Mouse (Mus musculus) lung, adult 2 months (tissue): ENCODE data around the gene Rab5b.

Experiments used
- CTCF ChIP-seq: fragments of 200-500 bp; IDR thresholded peaks from 2 replicates; pipeline ENCODE4 v1.5.1; 2011; ENCODE audit warnings: mild to moderate bottlenecking, low read length, control low read depth; ENCODE audit not compliant: insufficient read depth
- POLR2A ChIP-seq: fragments of 200-500 bp; IDR thresholded peaks from 2 replicates; pipeline ENCODE4 v1.6.1; 2011; ENCODE audit warnings: low read depth, mild to moderate bottlenecking, control low read depth, low read length, borderline replicate concordance; ENCODE audit errors: extremely low read depth

DNA sequence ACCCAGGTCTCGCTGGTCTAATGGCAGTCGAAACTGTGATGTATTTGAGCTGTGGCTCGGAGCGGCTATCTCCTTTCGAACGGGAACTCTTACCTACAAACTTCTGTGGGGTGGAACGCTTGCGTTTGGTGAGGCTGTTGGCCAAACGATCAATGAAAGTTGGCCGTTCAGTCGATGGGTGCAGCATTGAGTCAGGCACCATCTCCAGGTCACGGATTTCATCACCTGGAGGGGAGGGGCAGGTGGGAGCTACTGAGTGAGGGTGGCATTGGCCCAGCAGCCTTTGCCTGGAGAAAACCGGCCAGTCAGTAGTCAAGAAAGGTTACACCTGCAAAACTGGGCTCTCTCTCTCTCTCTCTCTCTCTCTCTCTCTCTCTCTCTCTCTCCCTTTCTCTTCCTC lies 60.4 kb downstream of the Rab5b start:
- TF ChIP-seq CTCF (no peak), POLR2A (no peak)
